Mouse (Mus musculus) layer of hippocampus, postnatal 10 days (tissue): ENCODE data around the gene Ggnbp2. TPM values are rescaled to one million over a fixed set of nuclear protein-coding genes. Genes with fewer than 3 reads are reported as not detected.

Experiments used
- microRNA-seq, 2 experiments: library from miRNA; unstranded; fragments of <30 nt; microRNA quantifications; one replicate each; pipeline ENCODE4 v1.2.0; 2021
- total RNA-seq, 2 experiments: library from RNA; stranded (reverse); gene quantifications; 2 replicates each; pipeline ENCODE4 v1.2.3; 2021

Ggnbp2 gene
- total RNA-seq, 2 experiments from 2014 or later: 89.3 to 92.2 TPM

Small RNAs within 50 kb of the gene (microRNA-seq; reads per million reads assigned to microRNA genes)
- 0 reads per million in 2 experiments for gene Gm23564

Other genes with a start within 250 kb of the Ggnbp2 start
- gene Mrm1, start 51.3 kb downstream of the Ggnbp2 start, total RNA-seq: 10 to 100 TPM; 14.3 to 19.4 TPM
- gene Dhrs11, start 41.8 kb downstream of the Ggnbp2 start, total RNA-seq: 1 to 10 TPM; 4.9 to 6.6 TPM
- 10 to 100 TPM; 12.0 to 14.0 TPM for gene Myo19, start 9.3 kb upstream of the Ggnbp2 start, total RNA-seq
- gene Pigw, start 9.5 kb upstream of the Ggnbp2 start, total RNA-seq: 1 to 10 TPM; 8.8 to 9.4 TPM
- 10 to 100 TPM; 27.9 to 31.2 TPM for gene Znhit3, start 45.5 kb upstream of the Ggnbp2 start, total RNA-seq
- 10 to 100 TPM; 56.8 to 63.0 TPM for gene Car4, start 87.0 kb upstream of the Ggnbp2 start, total RNA-seq